Mouse (Mus musculus): ENCODE results near the gene Usp46.

- TF ChIP-seq CTCF (IDR thresholded peaks at IDR 0.05 in 2 of 3, conservative IDR thresholded peaks at IDR 0.05 in 1 of 3; ENCODE audit: control insufficient read depth in 1 of 3, insufficient read depth in 1 of 3, low read depth in 2 of 3, low read length in 3 of 3, poor library complexity in 1 of 3, severe bottlenecking in 1 of 3) (no peak), MXI1 (IDR thresholded peaks at IDR 0.05; ENCODE audit: low read depth, low read length) (no peak), POLR2A (IDR thresholded peaks at IDR 0.05; ENCODE audit: control insufficient read depth in 1 of 2, insufficient read depth in 1 of 2, low read depth in 1 of 2, low read length in 2 of 2, poor library complexity in 1 of 2) (no peak), USF1 (IDR thresholded peaks at IDR 0.05; ENCODE audit: low read depth, low read length) (no peak), NELFE (IDR thresholded peaks at IDR 0.05; ENCODE audit: low read depth, low read length) (no peak), EP300 (IDR thresholded peaks at IDR 0.05; ENCODE audit: low read depth in 1 of 2, low read length in 2 of 2) (no peak), GATA1 (IDR thresholded peaks at IDR 0.05; ENCODE audit: low read depth, low read length) (no peak), ETS1 (IDR thresholded peaks at IDR 0.05; ENCODE audit: low read depth, low read length) (no peak), NRF1 (IDR thresholded peaks at IDR 0.05; ENCODE audit: insufficient read depth, low read depth, low read length, poor library complexity, severe bottlenecking) (no peak)
Measured at GRCm38 (mm10) chr5:74078861-74079615, 10.8 kb upstream of the Usp46 start.

All from MEL (cell line).